Mouse (Mus musculus): ENCODE measurements around the gene Podxl2.

The Podxl2 gene

GRCm38 (mm10) chr6:88843781-88844725 lies 30.8 kb downstream of the Podxl2 start:
- no peak for DNase-seq (ENCODE audit: low spot score)

GRCm38 (mm10) chr6:88843241-88843640 lies 31.6 kb downstream of the Podxl2 start:
- DNase-seq (ENCODE audit: low spot score): no peak

GRCm38 (mm10) chr6:88842731-88843151 lies 32.1 kb downstream of the Podxl2 start:
- DNase-seq (ENCODE audit: low spot score): no peak

GRCm38 (mm10) chr6:88841781-88842689 lies 32.8 kb downstream of the Podxl2 start, which contains the start of gene Abtb1:
Gene Abtb1, minus strand, starts transcription at chr6:88841984.
- DNase-seq (ENCODE audit: low spot score): peak; percentile 99

GRCm38 (mm10) chr6:88841514-88841780 lies 33.4 kb downstream of the Podxl2 start:
- no peak for DNase-seq (ENCODE audit: low spot score)

GRCm38 (mm10) chr6:88840791-88841513 lies 33.9 kb downstream of the Podxl2 start:
- DNase-seq (ENCODE audit: low spot score): no peak

- DNase-seq (ENCODE audit: low spot score): no peak
These were observed 34.6 kb downstream of the Podxl2 start for GRCm38 (mm10) chr6:88840211-88840610.

- no peak for DNase-seq (ENCODE audit: low spot score)
These were observed 35.5 kb downstream of the Podxl2 start for GRCm38 (mm10) chr6:88839135-88839970.

GRCm38 (mm10) chr6:88838613-88839012 lies 36.2 kb downstream of the Podxl2 start:
- DNase-seq (ENCODE audit: low spot score): no peak

GRCm38 (mm10) chr6:88837999-88838398 lies 36.8 kb downstream of the Podxl2 start:
- no peak for DNase-seq (ENCODE audit: low spot score)

- DNase-seq (ENCODE audit: low spot score): no peak
These were observed 38.5 kb downstream of the Podxl2 start for GRCm38 (mm10) chr6:88836178-88836819.

- peak; percentile 57 for DNase-seq (ENCODE audit: low spot score)
These were observed 39.8 kb downstream of the Podxl2 start for GRCm38 (mm10) chr6:88835047-88835446.

- no peak for DNase-seq (ENCODE audit: low spot score)
These were observed 41.3 kb downstream of the Podxl2 start for GRCm38 (mm10) chr6:88833340-88834140.

GRCm38 (mm10) chr6:88832663-88833062 lies 42.2 kb downstream of the Podxl2 start:
- DNase-seq (ENCODE audit: low spot score): no peak

GRCm38 (mm10) chr6:88831456-88831855 lies 43.4 kb downstream of the Podxl2 start:
- no peak for DNase-seq (ENCODE audit: low spot score)

GRCm38 (mm10) chr6:88830112-88830702 lies 44.6 kb downstream of the Podxl2 start:
- DNase-seq (ENCODE audit: low spot score): no peak

GRCm38 (mm10) chr6:88829579-88829978 lies 45.3 kb downstream of the Podxl2 start:
- no peak for DNase-seq (ENCODE audit: low spot score)

GRCm38 (mm10) chr6:88828206-88829009 lies 46.4 kb downstream of the Podxl2 start:
- DNase-seq (ENCODE audit: low spot score): no peak

Data from spleen, adult 12 weeks (tissue).